Mouse (Mus musculus): ENCODE results near the gene Slc9a9. TPM values are rescaled to one million over a fixed set of nuclear protein-coding genes. Genes with fewer than 3 reads are reported as not detected.

Gene Slc9a9
- total and polyA plus RNA-seq, 3 experiments = 0.46 to 0.71 TPM; not detected in 1

DNA sequence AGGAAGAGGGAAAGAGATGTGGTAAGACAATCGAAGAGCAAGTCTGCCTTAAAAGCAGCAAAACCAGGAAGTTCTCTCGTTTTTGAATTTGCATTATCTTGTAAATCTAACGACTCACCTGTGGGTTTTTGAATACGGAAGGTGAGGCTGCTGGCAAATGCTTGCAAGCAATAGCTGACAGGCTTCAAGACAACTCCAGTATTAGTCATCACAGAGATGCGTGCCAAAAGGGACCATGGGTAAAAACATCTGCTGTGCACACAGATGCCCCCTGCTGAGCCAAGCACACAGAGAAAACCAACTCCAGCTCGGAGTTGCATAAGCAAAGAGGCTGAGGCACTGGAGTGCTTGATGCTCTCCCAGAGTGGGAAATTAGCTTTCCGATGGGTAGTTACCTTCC lies 1.1 kb upstream of the Slc9a9 start (continued):
- no peak for TF ChIP-seq CHD1 (IDR thresholded peaks at IDR 0.05; ENCODE audit: low read depth, low read length)
- no peak for TF ChIP-seq ZNF384 (IDR thresholded peaks at IDR 0.05; ENCODE audit: low read depth, low read length)
- TF ChIP-seq BHLHE40 (IDR thresholded peaks at IDR 0.05; ENCODE audit: borderline replicate concordance, low read depth, low read length) = peak; percentile 19; the same call in 1 of the 2 replicates
- no peak; the same call in 1 of the 2 replicates for TF ChIP-seq JUND (IDR thresholded peaks at IDR 0.05; ENCODE audit: low read depth, low read length)
- no peak for TF ChIP-seq ZKSCAN1 (IDR thresholded peaks at IDR 0.05; ENCODE audit: low read depth, low read length)
- no peak for TF ChIP-seq POLR2AphosphoS2 (IDR thresholded peaks at IDR 0.05; ENCODE audit: low read length)

DNA sequence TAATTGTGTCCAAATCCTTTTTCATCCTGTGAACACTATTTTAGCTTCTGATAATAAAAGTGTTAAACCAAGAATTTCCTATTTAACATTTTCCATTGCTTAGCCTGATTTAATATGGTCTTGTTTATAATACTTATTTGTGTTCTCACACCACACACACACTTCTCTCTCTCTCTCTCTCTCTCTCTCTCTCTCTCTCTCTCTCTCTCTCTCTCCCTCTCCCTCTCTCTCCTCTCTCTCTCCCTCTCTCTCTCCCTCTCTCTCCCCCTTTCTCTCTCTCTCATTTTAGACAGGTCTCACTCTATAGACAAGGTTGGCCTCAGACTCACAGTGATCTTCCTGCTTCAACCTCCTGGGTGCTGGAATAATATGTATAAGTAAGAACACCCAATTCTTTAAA lies 995 bp downstream of the Slc9a9 start:
- Histone ChIP-seq H3K4me1 (ENCODE audit: control insufficient read depth in 1 of 2, insufficient read depth in 2 of 2, low read length in 2 of 2) (peaks cover 3 to 6% of the 10 kb centered on the region in 2 experiments; a peak in 2 of 4 replicates), H3K79me2 (ENCODE audit: control insufficient read depth, insufficient read depth, low read length, poor library complexity) (peaks cover 2% of the 10 kb centered on the region; the same call in 1 of the 2 replicates), H3K9ac (ENCODE audit: control insufficient read depth, low read depth, low read length, poor library complexity, severe bottlenecking) (peak overlapping the region; percentile 83), H3K27ac (ENCODE audit: control insufficient read depth, low read depth, low read length) (no peak overlapping the region), H3K36me3 (ENCODE audit: control insufficient read depth in 1 of 2, insufficient read depth in 2 of 2, low read length in 2 of 2) (peaks cover 0 to 8% of the 10 kb centered on the region in 2 experiments; a peak in 2 of 4 replicates), H3K9me3 (replicated peaks; ENCODE audit: insufficient read depth, low read length) (no peaks in the 10 kb centered on the region), H3K4me3 (ENCODE audit: control insufficient read depth in 1 of 2, insufficient read depth in 1 of 2, low read depth in 2 of 2, low read length in 2 of 2) (peak overlapping the region; percentile 95 to 96), H3K27me3 (ENCODE audit: control insufficient read depth in 1 of 2, insufficient read depth in 2 of 2, low read length in 2 of 2) (no peaks in the 10 kb centered on the region)
- TF ChIP-seq USF1 (IDR thresholded peaks at IDR 0.05; ENCODE audit: low read depth, low read length) (no peak), JUND (IDR thresholded peaks at IDR 0.05; ENCODE audit: low read depth, low read length) (peak; percentile 58; the same call in 1 of the 2 replicates), CHD1 (IDR thresholded peaks at IDR 0.05; ENCODE audit: low read depth, low read length) (no peak), MEF2A (IDR thresholded peaks at IDR 0.05; ENCODE audit: extremely low read depth, insufficient replicate concordance, low read depth, low read length, poor library complexity, severe bottlenecking) (no peak)
- DNase-seq (ENCODE audit: low read depth, low spot score) = no peak

DNA sequence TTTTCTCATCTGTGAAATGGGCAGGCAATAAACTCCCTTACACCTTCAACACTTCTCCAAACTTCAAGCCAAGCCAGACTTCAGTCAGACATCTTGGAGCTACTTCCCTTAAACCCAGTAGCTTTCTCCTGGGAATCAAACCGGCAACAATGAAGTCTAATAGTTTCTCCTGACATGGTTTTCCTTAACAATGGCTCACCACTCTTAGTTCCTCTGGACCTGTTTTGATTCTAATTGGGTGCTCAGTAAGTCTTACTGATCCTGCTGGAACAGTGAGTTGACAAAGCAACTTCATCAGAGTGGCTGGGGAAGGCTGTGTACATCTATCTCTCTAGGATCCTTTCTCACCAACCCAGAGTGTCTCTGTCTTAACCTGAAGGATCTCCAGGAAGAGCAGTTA lies 5.0 kb downstream of the Slc9a9 start:
- DNase-seq (ENCODE audit: low read depth, low spot score) = no peak
- no peak overlapping the region for H3K4me3 ChIP-seq (ENCODE audit: control insufficient read depth in 1 of 2, insufficient read depth in 1 of 2, low read depth in 2 of 2, low read length in 2 of 2)
- no peak for TF ChIP-seq USF1 (IDR thresholded peaks at IDR 0.05; ENCODE audit: low read depth, low read length)
- no peak for TF ChIP-seq E2F4 (IDR thresholded peaks at IDR 0.05; ENCODE audit: borderline replicate concordance, low read depth, low read length)
- no peak for TF ChIP-seq TAL1 (IDR thresholded peaks at IDR 0.05; ENCODE audit: low read length)
- no peak for TF ChIP-seq MEF2A (IDR thresholded peaks at IDR 0.05; ENCODE audit: extremely low read depth, insufficient replicate concordance, low read depth, low read length, poor library complexity, severe bottlenecking)
- TF ChIP-seq MAFK (IDR thresholded peaks at IDR 0.05; ENCODE audit: borderline replicate concordance, low read depth, low read length) = no peak
- TF ChIP-seq BHLHE40 (IDR thresholded peaks at IDR 0.05; ENCODE audit: borderline replicate concordance, low read depth, low read length) = no peak
- no peak for TF ChIP-seq MXI1 (IDR thresholded peaks at IDR 0.05; ENCODE audit: low read depth, low read length)
- TF ChIP-seq ETS1 (IDR thresholded peaks at IDR 0.05; ENCODE audit: low read depth, low read length) = no peak
- TF ChIP-seq POLR2AphosphoS2 (IDR thresholded peaks at IDR 0.05; ENCODE audit: low read length) = no peak
- TF ChIP-seq TCF12 (IDR thresholded peaks at IDR 0.05; ENCODE audit: low read depth, low read length) = no peak
- no peak for TF ChIP-seq SIN3A (IDR thresholded peaks at IDR 0.05; ENCODE audit: low read length)
- no peak for TF ChIP-seq NRF1 (IDR thresholded peaks at IDR 0.05; ENCODE audit: insufficient read depth, low read depth, low read length, poor library complexity, severe bottlenecking)
- no peak for TF ChIP-seq KAT2A (conservative IDR thresholded peaks at IDR 0.05; ENCODE audit: low read depth, low read length)
- no peak for TF ChIP-seq ZNF384 (IDR thresholded peaks at IDR 0.05; ENCODE audit: low read depth, low read length)
- TF ChIP-seq POLR2AphosphoS5 (IDR thresholded peaks at IDR 0.05; ENCODE audit: borderline replicate concordance, low read depth, low read length) = no peak

More for the DNA sequence above, 5.0 kb downstream of the Slc9a9 start:
- H3K79me2 ChIP-seq (ENCODE audit: control insufficient read depth, insufficient read depth, low read length, poor library complexity) = peaks cover 2% of the 10 kb centered on the region; the same call in 1 of the 2 replicates
- H3K9ac ChIP-seq (ENCODE audit: control insufficient read depth, low read depth, low read length, poor library complexity, severe bottlenecking) = no peak overlapping the region
- H3K4me1 ChIP-seq (ENCODE audit: control insufficient read depth in 1 of 2, insufficient read depth in 2 of 2, low read length in 2 of 2) = no peaks in the 10 kb centered on the region
- H3K27ac ChIP-seq (ENCODE audit: control insufficient read depth, low read depth, low read length) = no peak overlapping the region
- peaks cover 0 to 3% of the 10 kb centered on the region in 2 experiments; a peak in 2 of 4 replicates for H3K36me3 ChIP-seq (ENCODE audit: control insufficient read depth in 1 of 2, insufficient read depth in 2 of 2, low read length in 2 of 2)
- no peaks in the 10 kb centered on the region for H3K9me3 ChIP-seq (replicated peaks; ENCODE audit: insufficient read depth, low read length)
- no peaks in the 10 kb centered on the region for H3K27me3 ChIP-seq (ENCODE audit: control insufficient read depth in 1 of 2, insufficient read depth in 2 of 2, low read length in 2 of 2)

Data from MEL (cell line).